ENCODE assay signal across 8 mouse cellular contexts in the genomic region with DNA sequence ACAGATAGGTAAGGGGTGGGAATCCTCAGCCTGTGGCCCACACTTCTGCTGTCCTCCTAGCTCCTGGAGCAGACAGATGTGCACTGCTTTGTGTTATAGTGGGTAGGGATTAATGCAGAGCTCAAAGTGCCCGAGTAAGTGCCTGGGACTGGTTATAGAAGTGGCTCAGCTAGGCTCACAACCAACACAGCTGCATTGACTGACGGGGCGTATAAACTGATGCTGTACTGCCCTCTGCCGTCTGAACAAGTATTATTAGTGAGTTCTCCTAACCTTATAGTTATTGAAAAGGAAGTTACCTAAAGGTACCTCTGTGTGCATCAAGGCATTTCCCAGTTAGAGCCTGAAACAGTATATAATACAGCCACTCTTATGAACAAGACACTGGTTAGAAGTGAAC.
A peak's percentile ranks its signal among the peaks of the same experiment; 100 is the strongest.
DNase-seq lines count a peak whose midpoint lies in the region; ATAC-seq and TF ChIP-seq lines count a peak whose summit lies in the region.

No protein-coding gene starts in this region.

- intact Hi-C loops in left cerebral cortex, postnatal 14 days (cut with DNase I): loop anchor here (1.0 kb wide), 1 partner anchor 117 kb away; no protein-coding TSS in a partner anchor

- TF ChIP-seq CTCF in brain, embryonic 14.5 days (IDR thresholded peaks at IDR 0.05; ENCODE audit: borderline replicate concordance, extremely low read depth, insufficient read depth, insufficient read length): peak; percentile 67; the same call in 1 of the 2 replicates

- H3K4me2 ChIP-seq in forebrain, embryonic 14.5 days (ENCODE audit: low read length): no peak overlapping the region
- no peak overlapping the region for H3K4me2 ChIP-seq in intestine, embryonic 14.5 days (ENCODE audit: low read length)

- no peak for ATAC-seq in cerebellum, adult (ENCODE audit: insufficient number of reproducible peaks, low FRiP score, low TSS enrichment)
- ATAC-seq in forebrain, embryonic 14.5 days: peak; percentile 80
- ATAC-seq in intestine, embryonic 14.5 days (replicated peaks; ENCODE audit: low FRiP score, low TSS enrichment, low read depth): peak; percentile 76

- no peak overlapping the region for H3K9ac ChIP-seq in forebrain, embryonic 14.5 days (ENCODE audit: low read length)
- no peak overlapping the region for H3K9ac ChIP-seq in intestine, embryonic 14.5 days (ENCODE audit: low read length)

- H3K4me3 ChIP-seq in forebrain, embryonic 14.5 days (ENCODE audit: low read depth, low read length): no peak overlapping the region
- H3K4me3 ChIP-seq in intestine, embryonic 14.5 days (ENCODE audit: low read depth, low read length): no peak overlapping the region

- no peaks in the 10 kb centered on the region for H3K4me1 ChIP-seq in forebrain, embryonic 14.5 days (ENCODE audit: control insufficient read depth, insufficient read depth, low read length)
- no peaks in the 10 kb centered on the region for H3K4me1 ChIP-seq in intestine, embryonic 14.5 days (replicated peaks; ENCODE audit: control insufficient read depth, insufficient read depth, low read length)

- no peaks in the 10 kb centered on the region for H3K27me3 ChIP-seq in forebrain, embryonic 14.5 days (replicated peaks; ENCODE audit: control insufficient read depth, insufficient read depth, low read length)
- no peaks in the 10 kb centered on the region for H3K27me3 ChIP-seq in intestine, embryonic 14.5 days (replicated peaks; ENCODE audit: control insufficient read depth, insufficient read depth, low read length)

- no peak overlapping the region for H3K27ac ChIP-seq in forebrain, embryonic 14.5 days (ENCODE audit: low read depth, low read length)
- H3K27ac ChIP-seq in intestine, embryonic 14.5 days (ENCODE audit: low read depth): no peak overlapping the region

- DNase-seq in cerebellum, adult 18-20 months: peak; percentile 15 to 22
- DNase-seq in brain, embryonic 14.5 days (ENCODE audit: low read depth): peak; percentile 92
- peak; percentile 84 for DNase-seq in forebrain, embryonic 14.5 days (ENCODE audit: low spot score)
- DNase-seq in intestine, embryonic 14.5 days (ENCODE audit: low spot score): peak; percentile 81
- peak; percentile 64 to 71 for DNase-seq in left cerebral cortex, postnatal 14 days (ENCODE audit: low spot score in 2 of 2)
- DNase-seq in mesoderm, embryonic 11.5 days (ENCODE audit: low read depth, low spot score): peak; percentile 77
- peak; percentile 34 for DNase-seq in right cerebral cortex, postnatal 14 days

- TF ChIP-seq POLR2A in brain, embryonic 14.5 days (IDR thresholded peaks at IDR 0.05; ENCODE audit: borderline replicate concordance, extremely low read depth, insufficient read depth, insufficient read length, poor library complexity, severe bottlenecking): no peak

- no peaks in the 10 kb centered on the region for H3K9me3 ChIP-seq in forebrain, embryonic 14.5 days (replicated peaks; ENCODE audit: control insufficient read depth, low read length)
- H3K9me3 ChIP-seq in intestine, embryonic 14.5 days (ENCODE audit: control insufficient read depth, low read length): no peaks in the 10 kb centered on the region

- WGBS in forebrain, embryonic 14.5 days: 0% methylated on average over 4 of the region's 4 CpGs
- 9% methylated on average over 4 of the region's 4 CpGs for WGBS in intestine, embryonic 14.5 days

- no peaks in the 10 kb centered on the region for H3K36me3 ChIP-seq in forebrain, embryonic 14.5 days (ENCODE audit: control insufficient read depth, insufficient read depth, low read length)
- no peaks in the 10 kb centered on the region for H3K36me3 ChIP-seq in intestine, embryonic 14.5 days (ENCODE audit: control insufficient read depth, insufficient read depth, low read length)

Comparison
In these comparisons a context has a peak if more than half of its experiments do, and no peak if none do; other contexts are left out.
1. DNase-seq: peak in every context shown above with its lines; median percentile 92 in brain, embryonic 14.5 days; 84 in forebrain, embryonic 14.5 days; 81 in intestine, embryonic 14.5 days; 77 in mesoderm, embryonic 11.5 days; 68 in left cerebral cortex, postnatal 14 days; 34 in right cerebral cortex, postnatal 14 days; 18 in cerebellum, adult 18-20 months.